Mouse (Mus musculus): ENCODE measurements at regions not wholly inside any gene's neighbourhood (a gene's known extent, or its start where the extent isn't known, plus 50 kb on each side); places are given as distances from the start of the nearest gene placed in this dataset.

- TF ChIP-seq CTCF (IDR thresholded peaks at IDR 0.05; ENCODE audit: borderline replicate concordance, control insufficient read depth, extremely low read depth, insufficient read depth, low read length, poor library complexity) (no peak), POLR2A (IDR thresholded peaks at IDR 0.05; ENCODE audit: control insufficient read depth, extremely low read depth, insufficient read depth, low read length, poor library complexity) (no peak)
Measured at GRCm38 (mm10) chrX:99350233-99350632, 120.8 kb downstream of the Pja1 start.
